Mouse (Mus musculus): ENCODE results near the gene Wsb2.
"Not testable (repeated sequence)": the region's sequence is repeated elsewhere in the genome, so short reads cannot be mapped to it uniquely, and the experiment has no call there.

Gene Wsb2

DNA sequence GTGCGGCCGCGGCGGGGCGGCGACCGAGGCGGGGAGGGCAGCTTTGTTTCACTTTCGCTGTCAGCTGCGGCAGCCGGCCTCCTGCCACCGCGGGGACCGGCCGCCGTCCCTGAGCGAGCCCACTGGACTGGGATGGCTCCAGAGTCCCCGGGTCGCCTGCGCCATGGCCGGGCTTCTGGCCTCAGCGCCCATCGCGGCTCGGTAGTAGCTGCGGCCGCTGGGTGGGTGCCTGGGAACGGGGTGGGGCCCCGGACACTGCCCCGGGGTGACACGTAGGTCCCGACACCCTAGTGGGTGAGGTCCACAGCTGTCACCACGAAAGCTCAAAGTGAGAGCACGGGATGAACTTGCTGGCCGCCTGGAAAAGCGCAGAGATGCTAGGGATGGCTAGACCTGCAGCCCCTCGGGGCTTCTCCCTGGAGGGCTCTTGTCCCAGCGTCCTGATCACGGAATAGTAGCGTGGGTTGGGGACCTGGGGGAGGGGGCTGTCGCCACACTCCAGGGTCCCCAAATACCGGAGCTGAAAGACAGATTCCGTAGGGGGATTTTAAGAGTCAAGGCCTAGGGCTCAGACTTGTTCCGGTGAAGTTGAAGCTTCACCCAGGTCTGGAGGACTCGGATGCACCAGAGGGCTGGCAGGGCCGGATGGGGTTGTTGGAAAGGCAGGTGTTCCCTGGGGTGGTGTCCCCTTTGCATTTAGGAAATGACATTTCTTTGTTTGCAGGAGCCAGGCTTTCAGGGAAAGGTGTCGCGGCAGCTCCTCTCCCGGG, 559 bp downstream of the Wsb2 start:
- peak; percentile 65 for DNase-seq

DNA sequence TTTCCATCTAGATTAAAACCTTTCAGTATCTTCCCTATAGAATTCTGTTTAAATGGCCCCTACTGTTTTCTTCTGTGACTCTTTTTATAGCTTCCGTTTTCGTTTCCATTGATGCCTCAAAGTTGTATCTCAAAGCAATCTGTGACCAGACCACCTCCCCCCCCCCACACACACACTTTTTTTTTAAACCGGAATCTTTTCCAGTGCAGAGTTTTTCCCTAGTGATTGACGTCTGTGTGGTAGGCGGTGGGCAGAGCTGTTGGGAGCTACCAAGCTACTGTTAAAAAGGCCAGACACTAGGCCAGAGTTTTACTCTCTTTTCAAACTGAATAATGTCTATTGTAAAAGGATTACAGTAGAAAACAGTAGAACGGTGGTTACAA, 1.1 kb downstream of the Wsb2 start:
- no peak for DNase-seq

DNA sequence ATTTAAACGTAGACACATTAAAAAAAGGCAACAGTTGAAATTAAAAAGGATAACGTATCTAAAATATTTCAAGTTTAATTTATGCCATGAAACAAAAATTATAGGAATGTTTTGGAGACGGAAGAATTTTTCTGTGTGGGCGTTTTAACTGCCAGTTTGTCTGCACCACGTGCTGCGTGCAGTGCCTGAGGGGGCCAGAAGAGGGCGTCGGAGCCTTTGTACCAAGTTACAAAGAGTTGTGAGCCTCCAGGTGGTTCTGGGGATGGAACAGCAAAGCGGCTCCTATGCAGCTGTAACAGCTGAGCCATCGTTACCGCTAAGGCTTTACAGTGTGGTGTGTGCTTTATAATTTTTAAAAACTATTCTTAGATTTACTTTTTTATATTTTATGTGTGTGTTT, 1.6 kb downstream of the Wsb2 start:
- DNase-seq: peak; percentile 87

DNA sequence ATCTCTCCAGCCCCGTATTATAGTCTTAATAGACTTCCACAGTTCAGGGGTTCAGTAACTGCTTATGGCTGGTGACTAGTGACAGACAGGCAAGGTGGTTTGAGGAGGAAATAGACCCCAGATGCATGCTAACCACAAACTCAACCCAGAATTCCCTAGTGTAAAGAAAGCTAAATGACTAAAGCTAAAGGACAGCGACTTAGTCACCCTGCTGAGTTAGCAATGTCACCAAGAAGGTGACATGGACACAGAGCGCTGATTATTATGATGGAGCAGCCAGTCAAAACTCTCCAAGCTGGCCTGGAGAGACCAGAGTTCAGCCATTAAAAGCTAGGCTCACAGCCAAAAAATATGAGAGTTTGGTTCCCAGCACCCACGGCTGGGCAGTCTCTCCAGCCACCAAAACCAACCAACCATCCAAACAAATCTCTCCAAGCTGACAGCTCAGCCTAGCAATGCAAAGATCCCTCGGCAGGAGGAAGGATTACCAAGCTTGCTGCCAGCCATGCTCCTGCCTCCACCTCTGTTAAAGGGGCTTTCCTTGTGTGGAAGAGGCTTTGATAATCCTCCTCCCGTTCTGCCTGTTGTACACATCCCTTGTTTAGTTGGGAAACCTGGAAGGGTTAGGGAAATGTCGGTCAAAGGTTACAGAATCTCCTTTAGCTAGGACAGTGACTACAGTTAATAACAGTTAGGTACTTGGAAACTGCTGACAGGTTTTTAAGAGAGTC, 2.6 kb downstream of the Wsb2 start:
- peak; percentile 23 for DNase-seq

DNA sequence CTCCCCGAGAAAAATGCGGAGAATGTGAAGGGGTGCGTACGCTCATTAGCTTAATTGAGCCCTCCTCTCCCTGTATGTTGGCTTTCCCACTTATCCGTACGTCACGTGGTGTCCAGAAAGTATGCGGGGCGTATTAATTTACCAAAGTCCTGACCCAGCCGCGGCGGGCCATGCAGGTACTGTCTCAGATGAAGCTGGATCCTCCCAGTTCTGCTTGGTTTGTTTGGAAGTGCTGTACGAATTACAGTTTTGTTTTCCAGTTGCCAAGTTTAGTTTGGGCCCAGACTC, 3.1 kb downstream of the Wsb2 start:
- DNase-seq: no peak

DNA sequence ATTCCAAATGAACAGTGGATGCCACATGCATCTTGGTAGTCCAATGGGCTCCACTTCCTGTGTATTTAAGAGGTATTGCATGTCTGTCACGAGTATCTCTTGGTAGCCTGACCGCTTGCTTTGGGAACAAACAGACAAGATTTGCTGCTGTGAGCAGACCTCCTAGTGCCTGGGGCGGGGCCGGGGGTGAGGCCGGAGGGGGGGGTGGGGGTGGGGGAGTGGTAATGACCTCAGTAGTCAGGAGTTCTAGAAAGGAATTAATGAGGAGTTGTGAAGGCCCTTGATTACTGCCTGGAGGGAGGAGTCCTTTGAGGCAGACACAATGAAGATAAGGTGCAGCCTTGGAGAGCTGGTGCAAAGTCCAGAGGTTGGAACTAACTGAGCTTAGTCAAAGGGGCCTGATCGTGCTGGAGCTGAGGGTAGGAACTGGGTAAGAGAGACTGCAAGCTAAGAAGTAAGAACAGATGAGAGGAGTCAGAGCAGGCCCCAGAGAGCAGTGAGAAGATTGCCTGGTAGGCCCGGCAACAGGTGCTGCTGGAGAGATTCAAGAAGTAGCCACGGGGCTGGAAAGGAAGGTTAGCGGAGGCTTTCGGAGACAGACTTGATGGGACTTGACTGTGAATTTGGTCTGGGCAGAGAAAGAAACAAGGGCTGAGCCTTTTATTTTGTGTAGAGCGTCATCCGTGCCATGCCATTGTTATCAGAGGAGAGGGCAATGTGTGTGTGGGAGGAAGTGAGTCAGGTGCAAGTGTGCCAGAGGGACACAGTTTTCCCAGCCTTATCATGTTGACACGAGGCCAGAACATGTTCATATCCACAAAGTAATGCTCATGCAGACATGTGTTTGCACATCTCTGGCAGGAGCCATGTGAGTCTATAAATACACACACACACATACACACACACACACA, 3.8 kb downstream of the Wsb2 start:
- DNase-seq: no peak

DNA sequence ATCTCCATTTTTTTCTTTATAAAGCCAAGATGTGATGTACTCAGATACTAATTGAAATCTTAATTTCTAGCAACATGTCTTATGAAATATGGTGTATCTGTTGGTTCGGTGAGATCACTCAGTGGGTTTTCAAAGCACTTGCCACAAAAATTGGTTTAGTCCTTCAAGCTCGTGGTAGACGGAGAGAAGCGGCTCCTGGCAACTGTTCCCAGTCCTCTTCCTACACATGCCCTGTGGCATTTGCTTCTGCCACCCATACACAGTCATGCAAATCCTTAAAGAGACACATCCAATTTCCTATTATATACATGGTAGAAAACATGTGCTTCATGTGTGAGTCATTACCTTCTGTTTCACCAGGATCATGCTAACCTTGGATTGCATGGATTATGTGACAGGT, 4.5 kb downstream of the Wsb2 start:
- DNase-seq: no peak

DNA sequence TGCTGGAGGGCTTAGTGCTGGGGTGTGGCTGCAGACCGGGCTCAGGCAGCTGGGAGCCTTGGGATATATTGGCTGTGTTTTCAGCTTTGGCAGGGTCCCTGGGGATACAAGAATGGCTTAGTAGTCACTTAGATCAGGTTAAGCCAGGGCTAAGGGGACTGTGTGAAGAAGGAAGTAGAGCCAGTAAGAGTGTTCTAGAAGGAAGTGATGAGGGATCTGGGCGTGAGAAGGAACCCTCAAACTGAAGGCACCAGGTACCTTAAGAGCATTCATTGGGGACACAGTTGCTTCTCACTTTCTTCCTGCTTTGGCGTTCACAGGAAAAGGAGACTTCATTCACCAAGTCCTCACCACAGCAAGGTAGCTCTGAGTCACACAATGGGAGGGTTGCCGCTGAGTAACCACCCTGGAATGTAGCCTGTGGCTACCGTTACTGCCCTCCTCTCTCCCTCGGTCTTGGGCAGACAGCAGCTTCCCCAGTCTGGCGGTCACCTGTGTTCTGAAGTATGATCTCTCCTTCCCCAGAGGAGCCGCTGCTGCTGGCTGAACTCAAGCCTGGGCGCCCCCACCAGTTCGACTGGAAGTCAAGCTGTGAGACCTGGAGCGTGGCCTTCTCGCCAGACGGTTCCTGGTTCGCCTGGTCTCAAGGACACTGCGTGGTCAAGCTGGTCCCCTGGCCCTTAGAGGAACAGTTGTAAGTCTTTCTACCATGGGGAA, 6.1 kb downstream of the Wsb2 start:
- DNase-seq: no peak

DNA sequence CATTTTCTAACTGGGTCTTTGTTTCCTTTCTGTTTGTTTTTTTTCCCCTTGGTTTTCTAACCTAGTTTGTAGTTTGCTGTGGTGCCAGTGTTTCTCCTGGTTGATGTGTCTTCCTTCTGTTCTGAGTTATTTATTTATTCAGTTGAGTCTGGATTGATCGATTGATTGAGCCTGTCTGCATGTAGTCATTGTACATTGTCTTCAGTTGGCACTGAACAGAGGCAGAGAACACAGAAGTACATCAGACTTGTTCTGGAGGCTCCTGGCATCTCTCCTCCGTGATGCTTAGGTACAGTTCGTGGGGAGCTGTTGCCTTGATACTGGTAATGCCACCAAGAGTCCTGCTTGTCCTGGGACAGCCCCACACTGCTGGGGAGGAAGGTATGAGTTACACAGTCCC, 7.7 kb downstream of the Wsb2 start:
- no peak for DNase-seq

DNA sequence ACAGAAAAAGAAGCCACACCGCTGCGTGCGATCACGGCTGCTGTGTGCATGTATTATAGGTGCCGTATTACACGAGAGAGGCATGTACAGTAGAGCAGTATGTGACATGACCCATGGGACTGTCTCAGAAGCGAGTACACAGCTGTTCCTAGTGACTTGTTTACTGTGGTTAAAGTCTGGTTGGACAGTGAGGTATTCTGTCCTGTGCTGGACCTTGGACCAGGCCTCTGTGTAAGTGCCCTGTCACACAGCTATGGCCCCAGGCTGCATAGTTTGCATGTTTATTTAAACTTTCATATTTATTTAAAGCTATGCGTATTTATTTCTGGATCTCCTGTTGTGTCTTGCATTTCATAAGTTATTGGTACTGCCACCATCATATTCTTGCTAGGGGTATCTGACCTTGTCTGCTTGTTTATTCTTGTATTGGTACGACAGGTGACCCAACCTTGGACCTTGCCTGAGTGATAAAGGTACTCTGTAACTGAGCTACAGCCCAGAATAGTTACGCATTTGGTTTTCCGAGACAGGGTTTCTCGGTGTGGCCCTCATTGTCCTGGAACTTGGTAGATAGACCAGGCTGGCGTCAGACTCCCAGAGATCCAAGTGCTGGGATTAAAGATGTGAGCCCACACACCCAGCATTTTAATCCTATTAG, 8.9 kb downstream of the Wsb2 start:
- DNase-seq: no peak

DNA sequence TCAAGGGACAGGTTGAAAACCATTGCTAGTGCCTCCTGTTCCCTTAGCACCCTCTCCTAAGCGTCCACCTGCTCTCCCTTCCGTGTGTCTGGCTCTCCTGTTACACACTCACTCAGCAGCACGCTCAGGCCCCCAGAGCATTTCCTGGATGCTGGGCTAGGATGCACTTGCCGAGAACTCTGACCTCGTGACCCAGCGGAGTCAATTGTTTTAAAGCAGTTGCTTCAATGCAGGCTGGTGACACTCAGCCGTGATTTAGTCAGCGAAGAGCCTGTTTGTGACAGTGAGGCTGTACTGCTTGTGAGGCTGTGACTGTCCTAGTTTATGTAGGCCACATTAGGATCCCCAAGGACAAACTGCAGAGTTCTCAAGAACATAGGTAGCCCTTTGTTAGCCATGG, 10.1 kb downstream of the Wsb2 start:
- DNase-seq: no peak

DNA sequence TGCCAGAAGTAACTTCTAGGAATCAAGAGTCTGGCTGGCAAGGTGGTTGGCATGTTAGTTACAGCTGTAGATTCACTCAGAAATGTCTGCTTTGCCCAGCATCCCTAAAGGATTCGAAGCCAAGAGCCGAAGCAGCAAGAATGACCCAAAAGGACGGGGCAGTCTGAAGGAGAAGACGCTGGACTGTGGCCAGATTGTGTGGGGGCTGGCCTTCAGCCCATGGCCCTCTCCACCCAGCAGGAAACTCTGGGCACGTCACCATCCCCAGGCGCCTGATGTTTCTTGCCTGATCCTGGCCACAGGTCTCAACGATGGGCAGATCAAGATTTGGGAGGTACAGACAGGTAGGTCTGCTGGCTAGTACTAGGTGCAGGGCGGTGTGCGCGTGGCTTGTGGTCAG, 13.5 kb downstream of the Wsb2 start:
- DNase-seq: no peak

DNA sequence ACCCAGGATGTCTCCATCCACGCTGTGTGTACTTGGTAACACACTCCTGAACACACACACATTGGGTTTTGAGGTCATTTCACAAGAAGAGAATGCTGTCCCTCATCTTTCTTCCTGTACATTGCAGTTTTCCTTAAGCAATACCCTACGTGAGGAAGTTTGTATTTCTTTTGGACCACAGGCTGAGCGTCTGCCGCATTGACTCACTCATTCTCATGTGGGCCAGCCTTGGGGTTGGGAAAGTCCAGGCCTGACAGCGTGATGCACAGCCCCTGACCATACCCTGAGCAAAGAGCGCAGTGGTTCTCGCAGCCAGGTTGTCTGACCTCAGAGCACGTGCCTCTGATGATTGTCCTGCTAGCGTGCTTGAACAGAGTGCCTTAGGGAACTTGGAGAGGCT, 16.3 kb downstream of the Wsb2 start:
- no peak for DNase-seq

DNA sequence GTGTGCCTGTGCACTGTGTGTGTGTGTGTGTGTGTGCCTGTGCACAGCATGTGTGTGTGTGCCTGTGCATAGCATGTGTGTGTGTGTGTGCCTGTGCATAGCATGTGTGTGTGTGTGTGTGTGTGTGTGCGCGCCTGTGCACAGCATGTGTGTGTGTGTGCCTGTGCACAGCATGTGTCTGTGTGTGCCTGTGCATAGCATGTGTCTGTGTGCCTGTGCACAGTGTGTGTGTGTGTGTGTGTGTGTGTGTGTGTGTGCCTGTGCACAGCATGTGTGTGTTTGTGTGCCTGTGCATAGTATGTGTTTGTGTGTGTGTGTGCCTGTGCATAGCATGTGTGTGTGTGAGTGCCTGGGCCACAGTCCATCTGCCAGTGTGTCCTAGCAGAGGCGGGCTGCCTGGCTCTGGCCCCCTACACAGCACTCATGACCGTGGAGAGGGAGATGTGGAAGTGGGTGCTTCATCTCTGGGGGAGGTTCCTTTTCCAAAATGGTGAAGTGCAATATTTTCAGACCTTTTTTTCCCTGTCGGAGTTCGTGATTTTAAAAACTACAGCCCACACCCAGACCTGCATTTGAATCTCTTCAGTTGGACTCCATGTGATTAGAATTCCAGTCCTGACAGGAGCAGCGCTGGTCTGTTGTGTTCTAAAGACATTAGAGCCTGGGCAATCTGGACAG, 17.4 kb downstream of the Wsb2 start:
- no peak for DNase-seq

DNA sequence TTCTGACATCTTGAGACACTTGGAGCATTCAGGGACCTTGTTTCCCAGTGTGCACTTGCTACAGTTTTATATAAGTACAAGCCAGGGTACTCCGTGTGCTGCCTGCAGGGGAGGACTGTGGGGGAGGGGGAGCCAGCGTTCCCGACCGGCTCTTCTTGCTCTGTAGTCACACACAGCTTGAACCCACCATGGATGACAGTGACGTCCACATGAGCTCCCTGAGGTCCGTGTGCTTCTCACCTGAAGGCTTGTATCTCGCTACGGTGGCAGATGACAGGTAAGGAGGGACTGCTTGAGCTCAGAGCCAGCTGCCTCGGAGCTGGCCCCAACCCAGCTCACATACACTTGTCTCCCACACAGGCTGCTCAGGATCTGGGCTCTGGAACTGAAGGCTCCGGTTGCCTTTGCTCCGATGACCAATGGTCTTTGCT, 19.2 kb downstream of the Wsb2 start:
- no peak for DNase-seq

DNA sequence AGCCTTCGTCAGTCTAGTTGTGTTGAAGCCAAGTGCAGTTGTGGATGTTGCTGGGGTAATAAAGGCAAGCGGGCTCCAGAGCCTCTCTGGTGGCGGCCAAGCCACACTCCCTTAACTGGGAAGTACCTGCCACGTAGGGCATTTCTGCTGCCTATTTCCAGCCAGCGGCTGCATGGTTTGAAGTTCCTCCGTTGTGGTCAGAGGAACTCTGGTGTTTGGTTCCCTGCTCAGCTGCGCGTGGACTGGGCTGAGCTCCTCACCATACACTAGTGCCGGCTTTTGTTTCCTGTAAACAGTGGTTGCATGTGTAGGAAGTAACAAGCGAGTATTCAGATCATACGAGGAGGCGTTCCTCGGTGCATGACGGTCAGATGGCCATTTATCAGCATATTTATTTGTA, 20.6 kb downstream of the Wsb2 start:
- DNase-seq: not testable (repeated sequence)

DNA sequence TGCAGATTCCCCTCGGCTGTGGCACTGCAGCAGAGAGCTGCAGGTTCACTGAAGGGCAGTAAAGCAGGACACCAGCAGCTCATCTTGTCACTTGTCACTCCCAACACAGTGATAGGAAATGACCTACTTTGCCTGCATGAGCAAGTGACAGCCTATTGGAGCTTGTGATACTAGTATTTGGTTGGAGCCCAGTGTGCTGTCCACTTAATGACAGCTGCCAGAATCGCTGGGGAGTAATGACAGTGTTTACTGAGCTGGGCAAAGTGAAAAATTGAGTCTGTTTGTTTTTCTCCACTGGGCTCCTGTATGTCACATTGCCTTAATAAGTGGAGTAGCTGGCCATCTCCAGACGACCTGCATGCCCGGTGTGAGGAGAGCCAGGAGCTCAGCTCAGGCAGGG, 23.1 kb downstream of the Wsb2 start:
- DNase-seq: no peak

DNA sequence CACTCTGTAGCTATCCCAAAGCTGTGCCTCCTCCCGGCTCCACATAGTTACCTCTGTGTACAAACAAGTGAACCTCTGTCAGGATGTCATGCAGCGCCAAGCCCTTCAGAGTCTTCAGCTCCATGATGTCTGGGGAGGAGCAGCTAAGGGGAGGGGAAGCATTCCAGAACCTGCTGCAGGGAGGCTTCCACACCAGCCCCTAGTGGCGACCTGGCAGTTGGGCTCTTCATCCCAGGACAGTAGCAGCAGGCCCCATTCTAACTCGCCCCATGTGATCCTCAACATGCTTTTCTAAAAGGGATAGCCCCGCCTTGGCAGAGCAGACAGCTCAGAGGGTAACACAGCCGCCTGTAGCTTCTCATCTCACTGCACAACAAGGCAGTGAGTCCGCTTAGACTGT, 24.7 kb downstream of the Wsb2 start:
- DNase-seq: no peak

DNA sequence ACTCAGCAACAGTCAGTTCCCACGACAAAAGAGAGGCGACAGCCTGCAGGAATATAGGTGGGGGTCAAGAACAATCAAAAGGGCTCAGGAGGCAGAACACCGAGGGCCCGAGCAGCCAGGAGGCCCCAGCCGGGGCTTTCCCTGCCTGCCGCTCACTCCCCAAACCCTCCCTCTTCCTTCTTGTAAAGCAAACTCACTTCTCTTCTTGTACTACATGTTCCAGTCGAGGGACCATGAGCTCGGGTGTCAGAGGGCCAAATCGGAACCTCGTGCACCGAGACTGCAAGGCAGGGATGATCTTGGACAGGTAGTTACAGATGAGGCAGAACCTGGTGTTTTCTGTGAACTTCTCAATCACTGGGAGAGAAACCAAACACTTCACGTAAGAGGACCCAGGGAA, 26.1 kb downstream of the Wsb2 start:
- no peak for DNase-seq

DNA sequence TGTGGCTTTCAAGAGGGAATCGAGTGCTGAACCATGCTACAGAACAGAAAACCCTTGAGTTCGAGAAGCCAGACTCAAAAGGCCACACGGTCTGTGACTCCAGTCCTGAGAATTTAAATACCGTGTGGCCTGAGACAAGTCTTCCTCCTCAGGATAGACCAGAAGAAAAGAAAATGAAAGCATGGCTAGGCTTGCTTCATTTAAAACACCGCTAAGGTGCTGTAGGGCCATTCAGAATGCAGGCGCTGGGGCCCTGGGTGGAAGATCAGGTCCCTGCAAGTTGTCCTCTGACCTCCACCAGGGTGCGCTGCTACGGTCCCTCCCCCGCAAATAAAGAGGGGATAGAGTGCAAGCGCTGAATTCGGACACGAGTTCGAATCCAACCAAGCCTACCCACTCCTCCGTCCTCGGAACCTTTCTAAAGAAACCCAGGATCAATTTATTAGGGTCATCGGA, 31.2 kb downstream of the Wsb2 start:
- peak; percentile 82 for DNase-seq

DNA sequence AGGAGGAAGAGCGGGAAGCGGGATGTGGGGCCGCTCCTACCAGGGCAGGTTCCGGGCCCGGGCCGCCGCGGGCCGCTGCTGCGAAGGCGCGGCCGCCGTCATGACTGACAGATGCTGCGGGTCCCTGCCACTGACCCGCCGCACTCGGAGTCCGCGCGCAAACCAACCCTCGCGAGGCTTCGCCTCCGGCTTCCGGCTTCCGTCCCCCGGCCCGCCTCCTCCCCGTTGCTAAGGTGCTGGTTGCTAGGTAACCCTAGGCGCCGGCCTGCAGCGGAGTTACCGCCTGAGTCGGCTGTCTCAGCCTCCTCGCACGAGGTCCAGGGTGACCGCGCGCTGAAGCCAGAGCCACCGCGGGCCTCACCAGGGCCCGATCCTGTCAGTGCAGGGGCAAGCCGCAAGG, 31.8 kb downstream of the Wsb2 start, which contains the start of gene Rfc5:
Rfc5 (minus strand) TSS at position 171 of the 400 bp plus-strand sequence.
- DNase-seq: peak; percentile 94

DNA sequence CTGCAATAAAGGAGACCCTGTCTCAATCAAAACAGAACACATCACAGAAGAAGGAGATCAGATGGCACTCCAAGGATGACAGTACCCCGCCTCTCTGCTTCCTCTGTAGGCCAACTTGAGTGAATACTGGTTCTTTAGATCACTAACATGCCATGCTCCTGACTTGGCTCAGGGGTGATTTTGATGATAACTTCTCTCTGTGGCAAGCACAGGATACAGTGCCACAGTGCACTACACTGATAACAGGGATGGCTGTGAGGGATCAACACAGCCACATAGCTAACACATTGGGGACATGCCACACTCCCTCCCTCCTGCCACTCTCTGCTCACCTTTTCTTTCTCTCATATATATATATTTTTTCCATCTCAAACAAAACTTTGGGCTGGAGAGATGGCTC, 33.8 kb downstream of the Wsb2 start:
- no peak for DNase-seq

Measured in thymus, postnatal 25 days (tissue).